Mouse (Mus musculus) CH12.LX (cell line): ENCODE results near the gene Smg6.
A peak's percentile ranks its signal among the peaks of the same experiment; 100 is the strongest.

Source experiments
- CHD1 ChIP-seq: IDR thresholded peaks from 2 replicates; pipeline ENCODE4 v1.6.1; 2012; ENCODE audit warnings: low read depth, low read length, improper control_type of control experiment, inconsistent platforms
- EP300 ChIP-seq: IDR thresholded peaks from 2 replicates; pipeline ENCODE4 v1.6.1; 2011; ENCODE audit warnings: low read length, improper control_type of control experiment
- HCFC1 ChIP-seq: IDR thresholded peaks from 2 replicates; pipeline ENCODE4 v1.6.1; 2012; ENCODE audit warnings: low read depth, mild to moderate bottlenecking, inconsistent platforms, low read length, improper control_type of control experiment
- MAX ChIP-seq: IDR thresholded peaks from 2 replicates; pipeline ENCODE4 v1.6.1; 2011; ENCODE audit warnings: low read length, improper control_type of control experiment
- NRF1 ChIP-seq: IDR thresholded peaks from 2 replicates; pipeline ENCODE4 v1.6.1; 2014; ENCODE audit warnings: low read depth, mild to moderate bottlenecking, inconsistent platforms, low read length, improper control_type of control experiment, moderate library complexity
- POLR2A ChIP-seq: IDR thresholded peaks from 2 replicates; pipeline ENCODE4 v1.6.1; 2011; ENCODE audit warnings: low read depth, mild to moderate bottlenecking, improper control_type of control experiment, low read length
- RAD21 ChIP-seq: IDR thresholded peaks from 2 replicates; pipeline ENCODE4 v1.6.1; 2011; ENCODE audit warnings: low read depth, mild to moderate bottlenecking, low read length, improper control_type of control experiment, moderate library complexity
- SIN3A ChIP-seq: IDR thresholded peaks from 2 replicates; pipeline ENCODE4 v1.6.1; 2012; ENCODE audit warnings: low read length, improper control_type of control experiment, inconsistent platforms
- SMC3 ChIP-seq: IDR thresholded peaks from 2 replicates; pipeline ENCODE4 v1.6.1; 2011; ENCODE audit warnings: low read depth, low read length, improper control_type of control experiment
- TCF12 ChIP-seq: IDR thresholded peaks from 2 replicates; pipeline ENCODE4 v1.6.1; 2014; ENCODE audit warnings: low read depth, mild to moderate bottlenecking, inconsistent platforms, low read length, improper control_type of control experiment
- USF2 ChIP-seq: conservative IDR thresholded peaks from 2 replicates; pipeline ENCODE4 v1.6.1; 2011; ENCODE audit warnings: low read depth, low read length, improper control_type of control experiment
- ZC3H11A ChIP-seq: IDR thresholded peaks from 2 replicates; pipeline ENCODE4 v1.6.1; 2012; ENCODE audit warnings: low read depth, mild to moderate bottlenecking, inconsistent platforms, low read length, improper control_type of control experiment

DNA sequence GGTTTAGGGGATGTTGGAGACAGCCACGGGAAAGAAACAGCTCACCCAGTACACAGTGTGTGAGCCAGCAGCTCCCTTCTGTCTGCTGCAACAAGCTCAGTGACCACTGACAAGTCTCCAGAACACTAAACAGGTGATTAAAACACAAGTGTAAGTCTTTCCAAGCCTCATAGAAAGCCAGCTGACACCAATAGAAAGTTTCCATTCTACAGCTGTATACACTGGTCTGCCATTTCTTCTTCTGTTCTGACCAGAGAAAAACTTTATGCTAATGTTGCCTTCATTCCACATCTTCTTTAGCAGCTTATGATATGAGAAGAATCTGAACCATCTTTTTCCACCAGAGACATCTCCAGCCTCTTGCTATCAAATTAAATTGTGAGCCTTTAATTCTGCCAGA is 195.7 kb downstream of the Smg6 start:
- TF ChIP-seq POLR2A: no peak
- TF ChIP-seq RAD21: no peak
- no peak for TF ChIP-seq NRF1
- TF ChIP-seq CHD1: no peak
- TF ChIP-seq USF2: no peak
- no peak for TF ChIP-seq ZC3H11A
- TF ChIP-seq SIN3A: 0 out of 2 replicates have a peak, but pooled peaks have one; percentile 42
- TF ChIP-seq MAX: no peak
- peak; percentile 58; the same call in 1 of the 2 replicates for TF ChIP-seq TCF12
- TF ChIP-seq SMC3: no peak; the same call in 1 of the 2 replicates
- TF ChIP-seq HCFC1: no peak
- TF ChIP-seq EP300: peak; percentile 63
